Mouse (Mus musculus) stomach, embryonic 14.5 days (tissue): ENCODE data around the gene Foxs1. TPM values are rescaled to one million over a fixed set of nuclear protein-coding genes. Genes with fewer than 3 reads are reported as not detected.
A peak's percentile ranks its signal among the peaks of the same experiment; 100 is the strongest.

ENCODE experiments used
- ATAC-seq: fragments of 200-750 bp; cut with Nextera tagmentation; 2 replicates; pipeline ENCODE4 v1.8.0; 2017; ENCODE audit warnings: low read depth, moderate TSS enrichment; ENCODE audit not compliant: insufficient number of reproducible peaks, insufficient read depth, low FRiP score
- H3K27ac ChIP-seq: fragments of 300-500 bp; sonication (generic); 2 replicates; pipeline ENCODE4 v1.5.1; 2014; ENCODE audit warnings: mild to moderate bottlenecking, low read length, moderate library complexity, mixed read lengths
- H3K27me3 ChIP-seq: fragments of 300-500 bp; sonication (generic); 2 replicates; pipeline ENCODE4 v1.6.1; 2014; ENCODE audit warnings: low read length, control low read depth, mixed read lengths; ENCODE audit not compliant: control insufficient read depth, insufficient read depth
- H3K36me3 ChIP-seq: fragments of 300-500 bp; sonication (generic); 2 replicates; pipeline ENCODE4 v1.6.1; 2014; ENCODE audit warnings: mild to moderate bottlenecking, control low read depth, low read length, moderate library complexity, mixed read lengths; ENCODE audit not compliant: control insufficient read depth, insufficient read depth
- H3K4me1 ChIP-seq: fragments of 300-500 bp; sonication (generic); 2 replicates; pipeline ENCODE4 v1.6.1; 2014; ENCODE audit warnings: low read length, control low read depth, mixed read lengths; ENCODE audit not compliant: control insufficient read depth, insufficient read depth
- H3K4me2 ChIP-seq: fragments of 300-500 bp; sonication (generic); replicated peaks from 2 replicates; pipeline ENCODE4 v1.6.1; 2014; ENCODE audit warnings: low read depth, low read length, control low read depth
- H3K4me3 ChIP-seq: fragments of 300-500 bp; sonication (generic); 2 replicates; pipeline ENCODE4 v1.5.1; 2014; ENCODE audit warnings: low read depth, low read length, control low read depth
- H3K9ac ChIP-seq: fragments of 300-500 bp; sonication (generic); replicated peaks from 2 replicates; pipeline ENCODE4 v1.6.1; 2014; ENCODE audit warnings: low read depth, mild to moderate bottlenecking, control low read depth, low read length, moderate library complexity, mixed read lengths
- H3K9me3 ChIP-seq: fragments of 300-500 bp; sonication (generic); 2 replicates; pipeline ENCODE4 v1.6.1; 2016; ENCODE audit warnings: low read depth, low read length, control low read depth; ENCODE audit not compliant: control insufficient read depth
- whole genome bisulfite sequencing: fragments of 180-500 bp; shearing (Covaris S2); extraction: QIAGEN DNeasy Blood & Tissue Kit; methylation state at CpG from one replicate; pipeline ENCODE4 v1.1.7; 2014; 5-methylcytosine and 5-hydroxymethylcytosine counted together
- polyA plus RNA-seq: library from polyadenylated mRNA; unstranded; fragments of >200 nt; fragmentation: Nextera tagmentation; extraction: Ambion mirVana; gene quantifications from 2 replicates; pipeline ENCODE4 v1.2.1, GENCODE M21; 2014

Foxs1 gene
- polyA plus RNA-seq, 1 experiment from 2014 or later, result 3.3 TPM

- Histone ChIP-seq H3K4me3 (no peak overlapping the region), H3K4me1 (peaks cover 8% of the 10 kb centered on the region), H3K4me2 (no peak overlapping the region), H3K9ac (no peak overlapping the region), H3K27me3 (no peaks in the 10 kb centered on the region), H3K9me3 (no peaks in the 10 kb centered on the region), H3K36me3 (no peaks in the 10 kb centered on the region), H3K27ac (peak overlapping the region; percentile 56; the same call in 1 of the 2 replicates)
- ATAC-seq, result peak; percentile 50; the same call in 1 of the 2 replicates
- 46% methylated on average over 11 of the region's 11 CpGs for WGBS
Measured at GRCm38 (mm10) chr2:152925189-152925872, 7.7 kb downstream of the Foxs1 start.

DNA sequence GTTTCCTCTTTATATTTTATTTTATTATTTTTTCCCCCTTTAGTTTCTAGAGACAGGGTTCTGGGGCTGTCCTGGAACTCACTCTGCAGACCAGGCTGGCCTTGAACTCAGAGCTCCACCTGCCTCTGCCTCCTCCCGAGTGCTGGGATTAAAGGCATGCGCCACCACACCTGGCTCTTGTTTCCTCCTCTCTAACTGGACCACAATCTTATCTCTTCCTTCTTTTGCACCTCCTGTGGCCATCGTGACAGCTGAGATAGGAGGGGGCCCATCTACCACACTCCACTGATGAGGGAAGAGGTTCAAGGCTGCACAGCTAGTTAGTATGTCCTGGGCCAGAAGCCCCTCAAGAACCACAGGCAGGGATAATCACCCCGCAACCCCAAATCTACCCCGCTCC is 8.5 kb downstream of the Foxs1 start:
- 76% methylated on average over 5 of the region's 5 CpGs for WGBS
- Histone ChIP-seq H3K9me3 (no peaks in the 10 kb centered on the region), H3K4me1 (peaks cover 8% of the 10 kb centered on the region), H3K4me3 (no peak overlapping the region), H3K27ac (no peak overlapping the region), H3K36me3 (no peaks in the 10 kb centered on the region), H3K4me2 (no peak overlapping the region), H3K27me3 (no peaks in the 10 kb centered on the region), H3K9ac (no peak overlapping the region)
- no peak for ATAC-seq

GRCm38 (mm10) chr2:152924128-152924527 is 8.9 kb downstream of the Foxs1 start:
- no peaks in the 10 kb centered on the region for H3K36me3 ChIP-seq
- no peaks in the 10 kb centered on the region for H3K9me3 ChIP-seq
- H3K27ac ChIP-seq, result no peak overlapping the region
- H3K27me3 ChIP-seq, result no peaks in the 10 kb centered on the region
- 55% methylated on average over 8 of the region's 8 CpGs for WGBS
- no peak overlapping the region for H3K4me3 ChIP-seq
- H3K4me1 ChIP-seq, result peaks cover 8% of the 10 kb centered on the region
- ATAC-seq, result no peak
- no peak overlapping the region for H3K4me2 ChIP-seq
- H3K9ac ChIP-seq, result no peak overlapping the region

GRCm38 (mm10) chr2:152923621-152924020 is 9.4 kb downstream of the Foxs1 start:
- H3K27ac ChIP-seq, result no peak overlapping the region
- peaks cover 8% of the 10 kb centered on the region for H3K4me1 ChIP-seq
- no peak overlapping the region for H3K4me2 ChIP-seq
- no peaks in the 10 kb centered on the region for H3K27me3 ChIP-seq
- no peaks in the 10 kb centered on the region for H3K36me3 ChIP-seq
- no peak overlapping the region for H3K4me3 ChIP-seq
- no peaks in the 10 kb centered on the region for H3K9me3 ChIP-seq
- no peak for ATAC-seq
- no peak overlapping the region for H3K9ac ChIP-seq
- 80% methylated on average over 3 of the region's 3 CpGs for WGBS

DNA sequence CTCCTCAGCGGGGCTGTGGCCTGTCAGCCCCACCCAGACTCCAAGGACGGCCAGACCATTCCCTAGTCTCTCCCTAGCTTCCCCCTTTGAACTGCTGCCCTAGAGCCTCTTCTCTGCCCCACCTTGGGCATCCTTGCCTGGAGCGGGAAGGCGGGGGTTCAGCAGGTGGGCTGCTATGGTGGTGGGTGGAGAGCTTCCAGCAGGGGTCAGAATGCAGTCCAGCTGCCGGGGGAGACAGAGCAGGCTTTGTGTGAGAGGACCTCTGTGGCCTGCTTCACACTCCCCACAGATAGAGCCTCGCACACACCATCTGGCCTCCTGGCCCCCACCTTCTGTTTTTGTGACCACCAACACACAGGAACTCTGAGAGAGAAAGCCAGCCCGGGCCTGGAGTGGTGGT is 10.6 kb downstream of the Foxs1 start:
- Histone ChIP-seq H3K36me3 (no peaks in the 10 kb centered on the region), H3K9me3 (no peaks in the 10 kb centered on the region), H3K27ac (no peak overlapping the region), H3K9ac (no peak overlapping the region), H3K4me2 (no peak overlapping the region), H3K27me3 (no peaks in the 10 kb centered on the region), H3K4me1 (peaks cover 6% of the 10 kb centered on the region), H3K4me3 (no peak overlapping the region)
- ATAC-seq, result no peak
- 35% methylated on average over 7 of the region's 7 CpGs for WGBS

DNA sequence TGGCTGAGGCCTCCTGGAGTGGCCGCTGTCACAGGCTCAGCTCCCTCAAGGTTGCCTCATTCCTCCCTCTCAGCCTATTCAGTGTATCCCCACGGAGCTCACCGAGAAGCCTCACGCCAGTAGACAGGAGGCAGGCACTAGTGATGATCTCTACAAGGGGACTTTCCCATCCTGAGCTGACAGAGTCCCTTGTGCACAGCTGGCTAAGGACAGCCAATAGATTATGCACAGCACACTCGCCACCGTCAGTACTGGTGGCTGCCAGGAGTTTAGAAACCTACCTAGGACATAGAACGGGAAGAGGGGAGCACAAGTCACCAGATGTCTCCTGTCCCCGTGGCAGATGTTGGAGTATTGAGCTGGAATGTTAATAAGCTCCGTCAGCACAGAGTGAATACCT is 15.3 kb downstream of the Foxs1 start:
- Histone ChIP-seq H3K4me2 (no peak overlapping the region), H3K9ac (no peak overlapping the region), H3K27ac (no peak overlapping the region), H3K4me1 (no peaks in the 10 kb centered on the region), H3K27me3 (peaks cover 11% of the 10 kb centered on the region), H3K9me3 (no peaks in the 10 kb centered on the region), H3K4me3 (no peak overlapping the region), H3K36me3 (no peaks in the 10 kb centered on the region)
- ATAC-seq, result no peak
- 38% methylated on average over 9 of the region's 9 CpGs for WGBS

DNA sequence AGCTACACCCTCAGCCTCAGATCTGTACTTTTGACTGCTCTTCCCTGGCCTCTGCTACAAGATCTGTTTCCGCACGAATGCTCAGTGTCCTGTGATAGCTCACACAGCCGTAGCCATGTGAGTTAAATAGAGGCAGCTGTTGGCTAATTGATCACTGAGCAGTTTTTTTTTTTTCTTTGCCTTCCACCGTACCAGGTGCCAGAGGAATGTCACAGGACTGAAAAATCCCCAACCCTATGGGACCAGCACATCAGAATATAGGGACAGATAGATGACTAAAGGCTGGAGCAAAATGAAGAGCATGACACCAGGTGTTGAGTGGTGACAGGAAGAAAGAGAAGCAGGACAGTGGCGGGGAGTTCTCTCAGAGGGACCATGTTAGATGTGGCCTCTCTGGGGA is 16.9 kb downstream of the Foxs1 start:
- ATAC-seq, result no peak
- Histone ChIP-seq H3K4me1 (no peaks in the 10 kb centered on the region), H3K9ac (no peak overlapping the region), H3K9me3 (no peaks in the 10 kb centered on the region), H3K27me3 (peaks cover 17% of the 10 kb centered on the region), H3K4me3 (no peak overlapping the region), H3K4me2 (no peak overlapping the region), H3K27ac (no peak overlapping the region), H3K36me3 (no peaks in the 10 kb centered on the region)
- 53% methylated on average over 5 of the region's 5 CpGs for WGBS

DNA sequence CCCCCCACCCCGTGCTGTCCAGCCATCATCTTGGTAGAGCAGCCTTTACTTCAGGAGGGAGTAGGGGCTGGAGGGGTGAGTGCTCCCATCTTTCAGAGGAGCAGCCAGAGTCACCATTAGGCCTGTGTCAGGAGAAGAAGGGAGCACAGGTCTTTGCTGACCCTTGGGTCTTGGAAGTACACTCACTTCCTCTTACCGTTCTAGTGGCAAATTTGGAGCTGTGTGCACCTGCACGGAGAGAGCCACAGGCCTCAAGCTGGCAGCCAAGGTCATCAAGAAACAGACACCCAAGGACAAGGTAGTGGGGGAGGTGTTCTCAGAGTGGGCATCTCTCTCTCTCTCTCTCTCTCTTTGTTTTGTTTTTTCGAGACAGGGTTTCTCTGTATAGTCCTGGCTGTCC is 17.6 kb downstream of the Foxs1 start:
- no peak for ATAC-seq
- Histone ChIP-seq H3K4me1 (no peaks in the 10 kb centered on the region), H3K9ac (no peak overlapping the region), H3K36me3 (no peaks in the 10 kb centered on the region), H3K9me3 (no peaks in the 10 kb centered on the region), H3K4me3 (no peak overlapping the region), H3K4me2 (no peak overlapping the region), H3K27ac (no peak overlapping the region), H3K27me3 (peaks cover 17% of the 10 kb centered on the region)
- WGBS, result 71% methylated on average over 4 of the region's 4 CpGs
